Mouse (Mus musculus): ENCODE results near the gene Vsir.

Vsir gene

GRCm38 (mm10) chr10:60346701-60347405 lies at the start of gene Vsir:
Gene Vsir, plus strand, starts transcription at chr10:60346851.
- no peak for DNase-seq (ENCODE audit: extremely low spot score, low read depth, low spot score)

DNA sequence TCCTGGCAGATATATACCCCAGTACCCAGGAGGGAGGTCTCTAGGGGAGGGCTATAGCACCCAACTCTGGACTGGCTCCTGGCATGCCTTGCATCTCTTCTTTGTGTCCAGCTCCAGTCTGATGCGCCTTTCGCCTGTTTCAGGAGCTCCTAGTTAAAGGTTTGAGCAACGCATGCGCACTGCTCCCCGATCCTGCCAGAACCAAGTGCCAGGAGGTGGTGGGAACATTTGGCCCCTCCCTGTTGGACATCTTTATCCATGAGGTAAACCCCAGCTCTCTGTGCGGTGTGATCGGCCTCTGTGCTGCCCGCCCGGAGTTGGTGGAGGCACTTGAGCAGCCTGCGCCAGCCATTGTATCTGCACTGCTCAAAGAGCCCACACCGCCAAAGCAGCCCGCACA lies 47.0 kb upstream of the Vsir start:
- no peak for DNase-seq (ENCODE audit: extremely low spot score, low read depth, low spot score)

- no peak for DNase-seq (ENCODE audit: extremely low spot score, low read depth, low spot score)
These were observed 43.2 kb upstream of the Vsir start for GRCm38 (mm10) chr10:60303419-60303818.

DNA sequence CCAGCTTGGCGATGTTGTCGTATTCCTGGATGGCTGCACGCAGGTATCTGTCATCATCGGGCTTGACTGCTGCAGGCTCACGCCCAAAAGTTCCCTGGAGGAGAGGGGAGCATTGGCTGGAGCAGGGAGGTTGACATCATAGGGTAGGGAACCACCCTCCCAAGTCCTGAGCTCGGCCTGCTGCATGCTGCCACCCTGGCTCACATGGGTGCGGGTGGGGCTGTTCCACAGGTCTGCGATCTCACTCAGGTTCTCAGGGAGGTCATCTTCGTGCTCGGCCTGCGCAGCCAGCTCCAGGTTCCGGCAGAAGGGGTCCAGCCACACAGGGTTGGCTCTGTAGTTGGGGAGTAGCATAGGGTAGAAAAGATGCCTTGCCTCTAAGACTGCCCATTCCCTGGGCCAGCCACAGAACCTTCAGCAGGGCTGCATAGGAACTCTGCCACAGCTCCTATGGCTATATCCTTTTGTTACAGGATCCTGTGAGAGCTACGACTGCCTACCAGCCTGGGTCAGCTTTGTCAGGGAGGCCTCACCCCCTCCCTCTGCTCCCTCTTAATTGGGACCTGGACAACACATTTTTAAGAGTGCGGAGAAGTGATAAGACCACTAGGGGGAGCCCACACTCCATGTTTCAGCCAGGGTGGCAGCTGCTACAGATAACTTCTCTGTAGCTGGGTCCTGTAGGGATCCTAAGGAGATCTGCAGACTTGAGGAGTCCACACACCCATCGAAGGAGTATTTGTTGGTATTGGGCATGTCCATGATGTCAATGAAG lies 41.6 kb upstream of the Vsir start:
- DNase-seq (ENCODE audit: extremely low spot score, low read depth, low spot score), result peak; percentile 61

- DNase-seq (ENCODE audit: extremely low spot score, low read depth, low spot score), result no peak
These were observed 36.0 kb upstream of the Vsir start for GRCm38 (mm10) chr10:60310629-60311028.

DNA sequence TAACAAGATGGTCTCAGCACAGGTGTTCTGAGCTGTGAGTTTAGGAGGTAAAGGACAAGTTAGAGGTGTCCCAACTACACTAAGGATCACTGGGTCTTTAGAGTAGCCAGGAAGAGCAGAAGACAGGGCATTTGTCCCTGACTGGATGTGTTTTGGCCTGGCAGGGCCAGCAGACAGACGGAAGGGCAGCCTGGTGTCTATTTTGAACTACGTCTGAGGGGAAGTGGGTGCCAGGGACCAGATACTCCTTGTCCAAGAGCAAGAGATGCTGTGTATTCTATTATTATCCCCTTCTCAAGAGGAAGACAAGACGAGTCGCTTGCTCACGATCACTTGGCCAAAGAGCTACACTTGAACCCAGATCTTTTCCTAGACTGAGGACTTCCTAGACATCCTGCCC lies 33.0 kb upstream of the Vsir start:
- no peak for DNase-seq (ENCODE audit: extremely low spot score, low read depth, low spot score)

GRCm38 (mm10) chr10:60316166-60316565 lies 30.5 kb upstream of the Vsir start:
- DNase-seq (ENCODE audit: extremely low spot score, low read depth, low spot score), result no peak

DNA sequence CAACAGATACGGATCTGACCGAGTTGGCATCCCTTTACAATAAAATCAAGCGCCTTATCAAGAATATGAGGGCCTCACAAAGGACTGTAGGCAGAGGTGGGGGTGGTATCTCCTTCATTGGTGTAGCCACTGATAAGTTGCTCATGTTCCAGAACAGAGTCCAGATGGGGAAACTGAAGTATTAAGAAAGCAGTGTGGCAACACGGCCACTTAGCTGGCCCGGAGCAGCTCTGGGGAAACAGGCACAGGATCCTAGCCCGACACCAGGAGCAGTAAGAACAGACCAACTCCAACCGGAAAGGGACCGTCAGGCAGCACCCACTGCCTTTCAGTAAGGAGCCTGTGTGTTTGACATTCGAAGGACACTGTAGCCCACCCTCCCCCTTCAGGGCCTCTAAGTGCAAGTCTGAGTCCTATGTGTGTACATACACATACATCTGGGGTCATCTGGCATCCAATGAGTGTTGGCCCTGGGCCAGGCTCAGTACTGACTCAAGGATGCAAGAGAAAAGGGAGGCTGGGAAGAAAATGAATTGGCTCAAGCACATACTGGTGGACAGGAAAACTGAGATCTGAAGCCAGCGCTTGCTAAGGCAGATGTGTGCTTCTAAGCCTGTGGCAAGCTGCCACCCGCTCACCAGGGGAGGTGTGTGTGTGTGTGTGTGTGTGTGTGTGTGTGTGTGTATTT lies 17.5 kb upstream of the Vsir start:
- no peak for DNase-seq (ENCODE audit: extremely low spot score, low read depth, low spot score)

DNA sequence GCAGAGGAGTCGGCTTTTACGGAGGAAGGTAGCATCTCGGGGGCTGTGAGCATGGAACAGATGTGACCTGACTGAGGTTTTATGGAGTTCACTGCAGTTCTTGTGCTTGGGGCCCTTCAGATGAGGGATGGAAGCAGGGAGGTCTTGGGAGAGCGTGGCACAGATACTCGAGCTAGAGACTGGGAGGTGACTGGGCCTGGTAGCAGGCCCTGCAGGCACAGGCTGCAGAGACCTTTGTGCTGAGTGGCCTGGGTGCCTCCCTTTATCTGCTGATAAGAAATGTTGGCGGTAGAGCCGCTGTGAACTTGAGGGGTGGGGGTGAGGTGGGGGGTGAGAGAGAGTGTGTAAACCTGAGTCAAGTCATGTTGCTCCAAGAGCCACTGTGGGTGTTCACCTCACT lies 12.1 kb upstream of the Vsir start:
- no peak for DNase-seq (ENCODE audit: extremely low spot score, low read depth, low spot score)

GRCm38 (mm10) chr10:60335021-60335420 lies 11.6 kb upstream of the Vsir start:
- no peak for DNase-seq (ENCODE audit: extremely low spot score, low read depth, low spot score)

GRCm38 (mm10) chr10:60341528-60341927 lies 5.1 kb upstream of the Vsir start:
- DNase-seq (ENCODE audit: extremely low spot score, low read depth, low spot score), result no peak

GRCm38 (mm10) chr10:60344111-60344510 lies 2.5 kb upstream of the Vsir start:
- DNase-seq (ENCODE audit: extremely low spot score, low read depth, low spot score), result no peak

DNA sequence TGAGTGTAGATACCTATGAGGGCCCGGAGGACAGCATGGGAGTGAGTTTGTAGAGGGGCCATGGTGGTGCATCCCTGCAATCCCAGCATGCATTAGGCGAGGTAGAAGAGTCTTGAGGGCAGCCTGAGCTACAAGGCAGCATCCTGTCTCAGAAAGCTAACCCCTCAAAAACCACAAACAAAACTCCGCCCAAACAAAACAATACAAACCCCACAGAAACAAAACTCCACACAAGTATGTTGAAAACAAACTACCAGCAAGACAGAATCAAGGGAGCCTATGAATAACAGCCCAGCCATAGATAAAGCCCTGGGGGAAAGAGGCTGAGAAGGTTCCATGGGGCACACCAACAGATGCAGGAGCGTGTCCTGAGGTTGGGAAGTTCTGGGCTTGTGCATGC lies 595 bp upstream of the Vsir start:
- no peak for DNase-seq (ENCODE audit: extremely low spot score, low read depth, low spot score)

DNA sequence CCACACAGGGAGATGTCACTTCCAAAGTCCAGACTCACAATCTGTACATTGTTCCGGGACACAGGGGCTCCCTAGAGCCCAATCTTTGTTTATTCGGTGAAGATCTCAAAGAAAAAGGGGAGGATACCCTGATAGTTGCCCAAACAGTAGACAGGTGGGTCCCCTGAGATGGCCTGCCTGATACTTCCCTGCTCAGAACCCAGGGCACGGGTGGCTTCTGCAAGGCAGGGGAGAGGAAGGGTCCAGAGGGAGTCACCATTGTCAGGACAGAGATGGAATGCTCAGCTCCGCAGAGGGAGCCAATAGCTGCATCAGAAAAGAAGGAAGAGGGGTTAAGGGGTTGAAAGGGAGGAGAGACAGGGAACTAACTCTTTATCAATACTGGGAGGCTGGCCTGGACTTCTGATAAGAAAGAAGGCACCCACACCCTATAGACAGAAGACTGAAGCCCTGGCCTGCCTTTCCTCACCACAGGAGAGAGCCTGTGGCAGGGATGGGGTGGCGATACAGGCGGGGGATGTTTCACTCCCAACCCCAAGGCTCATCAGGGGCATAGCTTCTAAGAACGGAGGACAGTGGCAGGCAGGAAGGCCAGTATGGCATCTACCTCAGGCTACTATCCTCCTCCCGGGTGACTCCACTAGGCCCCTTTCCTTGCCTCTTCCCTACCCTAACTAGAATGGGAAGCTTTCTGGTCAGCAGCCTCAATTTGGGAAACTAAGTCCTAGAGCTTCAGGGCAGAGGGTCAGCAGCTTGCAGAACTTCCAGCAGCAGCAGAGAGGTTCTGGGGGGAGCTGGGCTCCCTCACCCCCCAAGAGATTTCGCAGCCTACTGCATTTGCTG lies 1.3 kb downstream of the Vsir start:
- DNase-seq (ENCODE audit: extremely low spot score, low read depth, low spot score), result no peak

DNA sequence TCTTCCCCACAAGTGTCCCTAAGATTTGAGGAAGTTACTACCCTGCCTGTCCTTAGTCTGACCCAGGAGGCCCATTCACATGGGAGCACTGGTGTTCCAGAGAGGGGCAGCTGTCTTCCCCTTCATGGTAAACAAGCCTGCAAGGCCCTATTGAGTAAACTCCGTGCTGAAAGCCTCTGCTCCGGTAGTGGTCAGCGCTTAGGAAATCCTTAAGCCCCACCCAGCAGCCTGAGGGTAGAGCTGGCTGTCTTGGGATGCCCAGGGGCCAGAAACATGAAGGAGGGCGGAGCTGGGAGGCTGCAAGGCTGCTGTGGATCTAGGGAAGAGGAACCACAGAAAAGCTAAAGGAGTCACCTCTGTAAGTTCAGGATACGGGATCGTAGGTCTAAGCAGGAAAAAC lies 2.4 kb downstream of the Vsir start:
- no peak for DNase-seq (ENCODE audit: extremely low spot score, low read depth, low spot score)

DNA sequence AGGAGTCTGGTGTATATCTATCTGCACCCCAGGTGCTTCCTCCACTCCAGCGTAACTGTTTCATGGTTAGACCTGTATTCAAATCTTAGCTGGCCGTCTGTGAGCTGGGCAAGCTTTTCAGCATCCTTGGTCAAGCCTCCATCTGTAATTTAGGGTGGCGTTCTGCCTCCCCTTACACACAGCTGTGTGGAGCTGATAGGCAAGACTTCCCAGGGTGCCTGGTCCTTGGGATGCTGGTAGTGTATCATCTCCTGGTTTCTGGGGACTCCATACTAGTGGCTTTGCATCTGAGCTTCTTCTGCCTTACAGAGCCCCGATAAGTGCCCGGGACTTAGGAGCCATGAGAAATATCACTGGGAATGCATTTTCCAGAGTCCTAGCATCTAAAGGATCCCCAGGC lies 3.0 kb downstream of the Vsir start:
- no peak for DNase-seq (ENCODE audit: extremely low spot score, low read depth, low spot score)

DNA sequence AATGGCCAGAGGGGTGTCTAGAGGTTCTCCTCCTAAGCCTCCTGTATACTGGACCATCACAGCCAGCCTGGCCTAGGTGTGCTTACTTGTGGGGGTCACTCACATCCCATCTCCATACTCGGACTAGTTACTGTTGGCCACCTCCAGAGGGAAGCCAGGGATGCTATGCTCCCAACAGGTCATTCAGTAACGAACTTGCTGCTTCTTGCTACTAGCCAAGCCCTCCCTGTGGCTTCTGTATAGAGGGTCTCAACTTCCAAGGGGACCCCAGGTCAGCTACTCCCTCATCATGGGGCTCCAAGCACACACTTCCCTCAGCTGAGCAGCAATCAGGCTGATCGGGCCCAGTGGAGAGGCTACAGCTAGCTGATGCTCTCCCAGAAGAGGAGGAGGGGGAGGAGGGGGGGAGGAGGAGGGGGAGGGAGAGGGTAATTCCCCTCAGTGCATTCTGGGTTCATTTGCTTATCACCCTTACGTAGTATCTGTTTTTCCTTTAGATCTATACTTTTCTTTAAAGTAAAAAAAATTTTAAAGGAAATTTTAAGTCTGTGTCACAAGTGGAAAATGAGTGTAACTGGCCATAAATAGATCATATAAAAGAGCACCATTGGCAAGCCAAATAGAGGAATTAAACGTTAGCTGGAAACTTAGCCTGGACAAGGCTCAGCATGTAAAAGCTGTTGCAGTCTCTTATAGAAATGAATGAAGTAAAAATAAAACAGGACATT lies 3.6 kb downstream of the Vsir start:
- DNase-seq (ENCODE audit: extremely low spot score, low read depth, low spot score), result no peak

DNA sequence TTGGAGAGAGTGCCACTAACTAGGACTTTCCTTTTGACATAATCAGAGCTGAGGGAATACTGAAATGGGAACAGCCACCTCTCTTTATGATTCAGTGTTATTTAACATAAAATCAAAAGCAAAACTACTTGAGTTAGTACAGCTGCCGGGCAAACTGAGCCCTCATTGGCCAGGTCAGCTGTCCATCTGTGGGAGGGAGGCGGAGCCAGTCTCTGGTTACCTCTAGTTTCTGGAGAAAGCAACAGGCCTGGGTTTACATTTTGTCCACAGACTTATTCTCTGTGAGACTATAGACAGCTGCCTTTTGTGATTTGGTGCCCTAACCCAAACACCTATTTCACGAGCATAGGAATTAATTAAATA lies 4.1 kb downstream of the Vsir start:
- DNase-seq (ENCODE audit: extremely low spot score, low read depth, low spot score), result peak; percentile 70

GRCm38 (mm10) chr10:60351248-60351647 lies 4.6 kb downstream of the Vsir start:
- no peak for DNase-seq (ENCODE audit: extremely low spot score, low read depth, low spot score)

- no peak for DNase-seq (ENCODE audit: extremely low spot score, low read depth, low spot score)
These were observed 5.3 kb downstream of the Vsir start for GRCm38 (mm10) chr10:60351761-60352455.
